Mouse (Mus musculus) embryonic facial prominence, embryonic 13.5 days (tissue): Measurements from ENCODE around the gene Mrps11. TPM values are rescaled to one million over a fixed set of nuclear protein-coding genes. Genes with fewer than 3 reads are reported as not detected.

ENCODE experiments used
- ATAC-seq: fragments of 200-750 bp; cut with Nextera tagmentation; 2 replicates; pipeline ENCODE4 v1.8.0; 2017; ENCODE audit warnings: low read depth; ENCODE audit not compliant: insufficient number of reproducible peaks, insufficient read depth, low FRiP score, low TSS enrichment
- H3K27ac ChIP-seq: fragments of 300-500 bp; sonication (generic); 2 replicates; pipeline ENCODE4 v1.5.1; 2015; ENCODE audit warnings: moderate library complexity, mild to moderate bottlenecking, inconsistent platforms
- H3K27me3 ChIP-seq: fragments of 300-500 bp; sonication (generic); 2 replicates; pipeline ENCODE4 v1.6.1; 2015; ENCODE audit warnings: mild to moderate bottlenecking, inconsistent platforms
- H3K36me3 ChIP-seq: fragments of 300-500 bp; sonication (generic); 2 replicates; pipeline ENCODE4 v1.6.1; 2015; ENCODE audit warnings: mild to moderate bottlenecking, inconsistent platforms
- H3K4me1 ChIP-seq: fragments of 300-500 bp; sonication (generic); 2 replicates; pipeline ENCODE4 v1.6.1; 2015; ENCODE audit warnings: inconsistent platforms
- H3K4me2 ChIP-seq: fragments of 300-500 bp; sonication (generic); 2 replicates; pipeline ENCODE4 v1.6.1; 2015; ENCODE audit warnings: moderate library complexity, mild to moderate bottlenecking, inconsistent platforms
- H3K4me3 ChIP-seq: fragments of 300-500 bp; sonication (generic); 2 replicates; pipeline ENCODE4 v1.5.1; 2015; ENCODE audit warnings: mild to moderate bottlenecking, inconsistent platforms
- H3K9ac ChIP-seq: fragments of 300-500 bp; sonication (generic); 2 replicates; pipeline ENCODE4 v1.6.1; 2015; ENCODE audit warnings: mild to moderate bottlenecking, inconsistent platforms
- H3K9me3 ChIP-seq: fragments of 300-500 bp; sonication (generic); 2 replicates; pipeline ENCODE4 v1.6.1; 2016; ENCODE audit warnings: inconsistent platforms
- WGBS: fragments of 180-500 bp; shearing (Covaris S2); methylation state at CpG from one replicate; pipeline ENCODE4 v1.1.7; 2015; ENCODE audit warnings: mixed read lengths; 5-methylcytosine and 5-hydroxymethylcytosine counted together
- polyA plus RNA-seq: library from polyadenylated mRNA; unstranded; fragments of >200 nt; fragmentation: Nextera tagmentation; extraction: Ambion mirVana; gene quantifications from 2 replicates; pipeline ENCODE4 v1.2.1, GENCODE M21; 2015

The Mrps11 gene
- 90.1 and 90.6 TPM in 2 replicates for polyA plus RNA-seq

DNA sequence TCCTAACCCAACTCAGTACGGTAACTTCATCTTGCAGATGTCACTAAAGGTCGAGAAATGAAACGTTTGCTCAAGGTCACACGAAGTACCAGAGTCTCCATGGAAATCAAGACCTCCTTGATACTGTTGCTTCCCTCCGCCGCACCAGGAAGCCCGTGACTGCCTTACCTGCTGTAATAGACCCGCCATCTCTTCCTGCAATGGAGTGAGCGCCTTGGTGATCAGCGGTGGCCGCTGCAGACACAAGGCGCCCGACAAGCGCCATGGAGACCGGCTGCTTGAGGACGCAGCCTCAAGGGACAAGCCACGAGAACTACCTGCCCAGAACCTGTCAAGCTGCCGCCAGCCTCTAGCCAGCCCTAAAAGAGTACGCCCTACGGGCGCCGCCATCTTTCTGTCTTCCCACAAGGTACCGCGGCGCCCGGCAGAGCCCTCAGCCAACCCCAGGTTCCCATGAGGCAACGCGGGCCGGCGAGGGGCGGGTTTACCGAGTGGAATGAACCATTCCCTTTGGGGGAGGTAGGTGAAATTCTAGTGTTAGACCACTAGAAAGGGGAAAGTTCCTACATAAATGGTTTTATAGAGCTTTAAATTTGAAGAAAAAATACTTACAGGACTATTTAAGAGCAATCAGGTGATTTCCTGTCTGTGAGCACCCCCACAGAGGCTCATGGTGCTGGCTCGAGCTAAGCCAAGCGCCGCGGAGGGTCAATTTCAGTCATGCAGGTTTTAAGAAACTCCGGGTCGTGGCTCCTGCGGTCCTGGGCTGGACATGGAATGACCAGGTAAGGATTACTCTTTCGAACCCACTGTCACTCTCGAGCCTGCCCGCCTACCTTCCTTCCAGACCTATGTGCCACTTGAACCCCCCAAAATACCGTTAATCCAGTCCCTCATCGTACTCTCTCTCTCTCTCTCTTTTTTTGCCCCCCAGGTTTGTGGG lies at the start of gene Mrps11, which contains the start of gene Mrpl46:
Gene Mrps11 (plus strand): TSS at position 481 of the 943 bp plus-strand sequence.
Gene Mrpl46 (minus strand): TSS at position 893 of the 943 bp plus-strand sequence.
- H3K4me2 ChIP-seq = peak within 1 kb of the TSS; percentile 85
- H3K9ac ChIP-seq = peak within 1 kb of the TSS; percentile 90
- no peaks in the 10 kb centered on the region for H3K27me3 ChIP-seq
- peak within 1 kb of the TSS; percentile 88 for H3K4me3 ChIP-seq
- ATAC-seq = peak; percentile 94
- peaks cover 45% of the 10 kb centered on the region for H3K36me3 ChIP-seq
- under 1% methylated on average over 44 of the region's 44 CpGs for WGBS
- H3K4me1 ChIP-seq = peaks cover 19% of the 10 kb centered on the region
- H3K27ac ChIP-seq = peak within 1 kb of the TSS; percentile 55
- no peaks in the 10 kb centered on the region for H3K9me3 ChIP-seq

DNA sequence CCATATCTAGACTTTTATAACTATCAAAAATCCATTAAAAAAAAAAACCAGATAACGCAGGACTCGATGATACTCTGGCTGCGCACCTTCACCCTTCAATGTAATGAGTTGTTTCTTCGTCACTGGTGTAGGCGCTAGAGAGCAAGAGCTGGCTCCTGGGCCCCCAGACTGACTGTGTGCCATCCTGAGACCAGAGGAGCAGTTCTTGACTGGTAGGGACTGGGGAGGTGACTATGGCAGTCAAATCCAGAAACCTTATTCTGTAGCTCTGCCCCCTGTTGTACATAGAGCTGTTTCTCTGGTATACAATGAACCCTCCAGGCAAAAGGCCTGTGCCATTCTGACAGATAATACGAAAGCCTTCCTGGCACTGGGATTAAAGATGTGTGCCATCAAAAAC lies 45.7 kb upstream of the Mrps11 start:
- Histone ChIP-seq H3K9me3 (no peaks in the 10 kb centered on the region), H3K36me3 (no peaks in the 10 kb centered on the region), H3K9ac (no peak overlapping the region), H3K27me3 (no peaks in the 10 kb centered on the region), H3K4me1 (no peaks in the 10 kb centered on the region), H3K4me2 (no peak overlapping the region), H3K4me3 (no peak overlapping the region), H3K27ac (no peak overlapping the region)
- ATAC-seq = no peak
- 90% methylated on average over 6 of the region's 6 CpGs for WGBS

DNA sequence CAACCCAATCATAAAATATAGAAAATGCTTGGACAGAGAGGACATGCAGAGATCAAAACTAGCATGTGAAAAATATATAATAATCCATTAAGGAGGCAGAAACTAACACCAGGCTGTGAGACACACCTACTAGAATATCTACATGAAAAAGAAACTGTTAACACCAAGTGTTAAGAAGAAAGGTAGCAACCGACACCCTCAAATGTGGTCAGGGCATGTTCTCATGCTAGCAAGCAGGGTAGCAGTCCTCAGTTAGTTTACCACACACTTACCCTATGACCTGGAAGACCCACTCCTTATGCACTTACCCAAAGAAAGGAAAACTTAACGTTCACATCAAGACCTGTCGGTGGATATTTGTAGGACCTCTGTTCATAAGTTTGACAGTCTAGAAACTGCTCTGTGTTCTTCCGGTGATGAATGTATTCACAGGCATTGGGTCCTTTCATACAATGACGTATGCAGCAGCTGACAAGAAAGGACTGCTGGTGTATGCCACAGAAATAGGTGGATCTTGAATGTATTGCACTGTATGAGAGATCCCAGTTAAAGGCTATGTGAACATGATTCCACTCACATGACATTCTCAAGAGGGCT lies 45.2 kb upstream of the Mrps11 start, which contains the start of gene Ntrk3:
Gene Ntrk3 (minus strand): TSS at position 399 of the 597 bp plus-strand sequence.
- H3K27me3 ChIP-seq = no peaks in the 10 kb centered on the region
- no peaks in the 10 kb centered on the region for H3K4me1 ChIP-seq
- 87% methylated on average over 5 of the region's 5 CpGs for WGBS
- no peak within 1 kb of the TSS for H3K4me3 ChIP-seq
- H3K27ac ChIP-seq = no peak within 1 kb of the TSS
- no peaks in the 10 kb centered on the region for H3K36me3 ChIP-seq
- H3K9me3 ChIP-seq = no peaks in the 10 kb centered on the region
- H3K9ac ChIP-seq = no peak within 1 kb of the TSS
- H3K4me2 ChIP-seq = no peak within 1 kb of the TSS
- ATAC-seq = no peak

DNA sequence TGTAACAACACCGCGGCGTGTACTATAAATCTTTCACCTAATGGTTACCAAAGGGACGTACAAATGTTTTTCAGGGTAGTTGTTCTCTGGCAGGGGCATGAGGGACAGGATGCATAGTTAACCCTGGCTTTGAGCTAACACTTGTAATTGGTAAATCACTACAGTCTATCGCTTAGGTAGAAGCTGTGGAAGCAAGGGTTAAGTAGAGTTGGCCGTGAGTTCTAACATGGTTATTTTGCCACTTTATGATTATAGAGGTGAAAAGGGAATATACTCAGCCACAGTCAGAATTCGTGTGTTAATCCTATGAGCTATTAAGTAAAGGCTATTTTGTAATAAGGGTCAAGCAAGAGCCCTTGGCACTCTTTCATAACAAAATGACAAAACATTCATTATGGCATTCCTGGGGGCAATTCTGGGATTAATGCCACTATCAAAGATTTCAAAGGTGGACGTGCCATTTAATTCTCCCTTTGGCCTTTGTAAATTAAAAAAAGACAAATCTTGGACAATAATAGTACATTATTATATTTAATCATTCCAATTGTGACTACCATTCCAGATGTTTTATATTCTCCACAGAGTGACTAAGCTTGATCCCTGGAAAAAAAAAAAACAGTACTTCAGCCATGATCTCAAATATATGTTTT lies 43.4 kb upstream of the Mrps11 start:
- H3K4me1 ChIP-seq = no peaks in the 10 kb centered on the region
- 78% methylated on average over 8 of the region's 8 CpGs for WGBS
- H3K9ac ChIP-seq = no peak overlapping the region
- no peaks in the 10 kb centered on the region for H3K36me3 ChIP-seq
- no peak overlapping the region for H3K4me2 ChIP-seq
- no peaks in the 10 kb centered on the region for H3K27me3 ChIP-seq
- H3K27ac ChIP-seq = no peak overlapping the region
- no peak for ATAC-seq
- no peak overlapping the region for H3K4me3 ChIP-seq
- H3K9me3 ChIP-seq = no peaks in the 10 kb centered on the region

DNA sequence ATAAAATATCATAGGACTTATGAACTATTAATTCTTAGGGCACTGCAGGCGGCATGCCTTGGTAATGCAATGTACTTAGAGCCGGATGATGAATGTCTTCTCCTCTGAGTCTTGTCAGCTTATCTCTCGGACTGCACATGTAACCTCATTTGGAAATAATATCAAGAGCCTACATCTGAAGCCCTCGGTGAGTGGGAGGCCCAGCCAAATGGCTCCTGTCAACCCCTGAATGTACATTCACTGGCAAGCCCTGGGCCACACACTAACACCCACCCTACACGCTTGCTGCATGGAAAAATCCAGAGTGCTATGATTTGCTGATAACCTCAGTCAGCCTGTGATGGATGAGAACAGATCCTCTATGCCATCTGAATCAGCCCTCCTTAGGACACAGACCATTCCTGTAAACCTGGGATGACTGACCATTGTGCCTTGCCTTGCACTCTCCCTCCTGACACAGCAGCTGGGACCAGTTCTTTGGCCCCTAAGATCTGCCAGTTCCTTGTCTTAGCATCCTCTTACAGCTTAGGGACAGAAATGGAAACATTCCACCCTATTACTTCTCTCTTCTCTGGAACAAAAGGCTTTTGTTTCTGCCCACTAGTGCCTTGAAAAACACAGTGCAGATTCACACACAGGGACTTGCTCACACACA lies 39.1 kb upstream of the Mrps11 start:
- H3K27ac ChIP-seq = no peak overlapping the region
- ATAC-seq = no peak
- no peak overlapping the region for H3K4me3 ChIP-seq
- H3K9ac ChIP-seq = no peak overlapping the region
- 76% methylated on average over 5 of the region's 5 CpGs for WGBS
- H3K27me3 ChIP-seq = no peaks in the 10 kb centered on the region
- H3K9me3 ChIP-seq = no peaks in the 10 kb centered on the region
- no peaks in the 10 kb centered on the region for H3K36me3 ChIP-seq
- H3K4me1 ChIP-seq = no peaks in the 10 kb centered on the region
- no peak overlapping the region for H3K4me2 ChIP-seq

DNA sequence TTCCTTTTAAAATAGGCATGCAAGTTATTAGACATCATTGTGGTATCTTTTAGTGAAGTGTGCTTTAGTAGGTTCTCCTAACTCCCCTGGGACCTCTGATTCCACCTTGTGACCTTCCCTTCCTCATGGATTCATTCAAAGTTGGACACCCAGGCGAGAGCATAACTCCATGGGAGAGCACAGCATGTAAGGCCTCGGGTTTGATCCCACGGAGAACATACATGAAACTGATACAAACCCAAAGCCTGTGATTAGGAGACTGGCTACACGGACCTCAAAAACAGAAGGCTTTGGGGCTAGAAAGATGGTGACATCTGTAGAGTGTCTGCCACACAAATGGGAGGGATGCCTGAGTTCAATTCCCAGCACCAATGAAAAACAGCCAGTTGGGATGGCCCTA lies 30.0 kb upstream of the Mrps11 start:
- Histone ChIP-seq H3K4me1 (no peaks in the 10 kb centered on the region), H3K27ac (no peak overlapping the region), H3K27me3 (no peaks in the 10 kb centered on the region), H3K4me3 (no peak overlapping the region), H3K9ac (no peak overlapping the region), H3K36me3 (no peaks in the 10 kb centered on the region), H3K4me2 (no peak overlapping the region), H3K9me3 (no peaks in the 10 kb centered on the region)
- ATAC-seq = no peak
- 89% methylated on average over 4 of the region's 4 CpGs for WGBS

DNA sequence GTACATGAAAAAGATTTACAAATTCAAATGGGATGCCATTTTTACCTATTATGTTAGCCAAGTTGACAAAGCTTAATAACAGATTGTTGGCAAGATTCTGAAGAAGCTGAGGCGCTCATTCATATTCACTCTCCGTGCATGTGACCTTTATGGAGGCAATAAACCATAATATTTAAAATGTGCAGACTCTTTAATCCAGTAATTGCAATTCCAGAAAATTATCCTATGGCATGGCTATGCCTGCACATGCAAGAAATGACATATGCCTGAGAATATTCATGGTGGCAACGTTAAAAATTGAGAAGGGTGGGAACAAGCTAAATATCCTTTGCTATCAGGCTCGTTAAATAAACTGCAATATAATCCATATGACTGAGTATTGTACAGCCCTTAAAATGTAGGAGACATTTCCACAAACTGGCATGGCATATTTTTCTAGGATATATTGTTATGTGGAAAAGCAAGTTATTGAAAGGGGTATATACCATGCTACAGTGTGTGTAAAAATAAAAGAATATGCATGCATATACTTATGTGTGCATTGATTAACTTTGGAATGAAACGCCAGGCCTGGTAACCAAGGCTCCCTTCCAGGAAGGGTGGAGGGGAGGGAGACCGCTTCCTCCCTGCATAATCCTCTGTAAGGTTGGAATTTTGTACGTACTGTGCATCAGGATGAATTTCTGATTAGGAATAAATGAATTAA lies 29.0 kb upstream of the Mrps11 start:
- H3K4me1 ChIP-seq = no peaks in the 10 kb centered on the region
- WGBS = 79% methylated on average over 7 of the region's 7 CpGs

DNA sequence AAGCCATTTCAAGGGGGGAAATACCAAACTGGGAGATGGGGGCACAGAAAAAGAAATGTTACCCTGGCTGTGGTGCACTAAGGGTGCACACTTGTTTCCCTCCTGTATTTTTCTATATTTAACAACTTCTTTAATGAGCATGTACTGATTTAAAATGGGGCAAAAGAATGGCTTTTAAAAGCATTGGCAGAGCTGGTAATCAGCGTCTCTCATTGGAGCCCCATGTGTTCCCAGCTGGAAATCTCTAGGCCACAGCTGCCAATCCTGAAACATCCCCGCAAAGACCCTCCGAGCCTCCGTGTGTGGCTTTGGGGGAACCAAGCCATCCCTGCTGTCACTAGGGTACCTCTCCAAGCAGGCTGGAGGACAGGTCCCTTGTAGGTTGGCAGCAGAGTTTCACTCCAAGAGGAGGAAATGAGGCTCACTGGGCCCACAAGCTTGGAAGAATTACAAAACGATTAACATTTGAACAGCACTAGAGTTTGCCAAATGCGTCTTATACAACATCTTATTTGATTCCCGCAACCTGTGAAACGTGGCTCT lies 28.4 kb upstream of the Mrps11 start:
- no peak overlapping the region for H3K4me3 ChIP-seq
- no peak overlapping the region for H3K9ac ChIP-seq
- H3K4me2 ChIP-seq = no peak overlapping the region
- ATAC-seq = no peak
- H3K9me3 ChIP-seq = no peaks in the 10 kb centered on the region
- no peaks in the 10 kb centered on the region for H3K36me3 ChIP-seq
- H3K27ac ChIP-seq = no peak overlapping the region
- no peaks in the 10 kb centered on the region for H3K4me1 ChIP-seq
- H3K27me3 ChIP-seq = no peaks in the 10 kb centered on the region
- WGBS = 61% methylated on average over 8 of the region's 8 CpGs

More for the DNA sequence above, 29.0 kb upstream of the Mrps11 start:
- ATAC-seq = no peak
- no peaks in the 10 kb centered on the region for H3K36me3 ChIP-seq
- H3K27me3 ChIP-seq = no peaks in the 10 kb centered on the region
- no peak overlapping the region for H3K4me2 ChIP-seq
- no peak overlapping the region for H3K4me3 ChIP-seq
- no peak overlapping the region for H3K27ac ChIP-seq
- no peak overlapping the region for H3K9ac ChIP-seq
- H3K9me3 ChIP-seq = no peaks in the 10 kb centered on the region

DNA sequence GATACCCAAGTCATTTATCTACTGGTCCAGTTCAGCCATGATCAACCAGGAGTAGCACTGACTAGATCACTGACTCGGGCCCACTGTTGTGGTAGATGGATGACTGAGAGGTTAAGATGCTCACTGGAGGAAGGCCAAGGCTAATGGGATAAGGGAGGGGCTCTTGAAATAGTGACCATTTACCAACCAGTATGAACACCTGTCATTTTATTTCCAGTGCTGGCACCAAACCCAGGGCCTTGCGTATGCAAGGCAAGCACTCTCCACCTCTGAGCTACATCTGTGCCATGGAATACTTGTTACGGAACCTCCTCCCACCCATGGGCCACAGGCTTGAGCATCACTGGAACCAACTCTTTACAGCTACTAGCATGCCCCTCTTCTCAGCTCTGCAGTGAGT lies 19.1 kb upstream of the Mrps11 start:
- no peak overlapping the region for H3K4me2 ChIP-seq
- no peak overlapping the region for H3K27ac ChIP-seq
- H3K9me3 ChIP-seq = no peaks in the 10 kb centered on the region
- no peaks in the 10 kb centered on the region for H3K36me3 ChIP-seq
- 87% methylated on average over 3 of the region's 3 CpGs for WGBS
- ATAC-seq = no peak
- H3K27me3 ChIP-seq = peaks cover 10% of the 10 kb centered on the region; the same call in 1 of the 2 replicates
- no peak overlapping the region for H3K4me3 ChIP-seq
- H3K9ac ChIP-seq = no peak overlapping the region
- no peaks in the 10 kb centered on the region; the same call in 1 of the 2 replicates for H3K4me1 ChIP-seq

DNA sequence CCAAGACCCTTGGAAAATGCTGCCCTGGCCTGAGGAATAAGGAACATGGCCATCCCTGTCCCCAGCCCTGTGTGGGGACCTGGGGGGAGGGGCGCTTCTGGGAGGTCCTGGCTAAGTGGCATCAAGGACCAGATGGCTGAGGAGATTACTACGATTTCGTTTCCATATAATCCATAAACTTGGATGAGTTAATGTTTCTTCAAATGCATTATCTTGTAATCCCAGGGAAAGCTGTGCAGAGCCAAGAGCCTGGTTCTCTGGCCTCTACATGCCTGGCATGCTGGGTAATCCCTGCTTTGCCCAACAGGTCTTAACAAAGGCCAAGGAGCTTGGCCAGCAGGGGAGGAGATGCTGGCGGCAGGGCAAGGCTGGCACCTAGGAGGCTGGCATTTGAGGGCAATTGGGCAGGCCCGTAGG lies 17.7 kb upstream of the Mrps11 start:
- no peak overlapping the region for H3K27ac ChIP-seq
- no peak for ATAC-seq
- no peak overlapping the region for H3K9ac ChIP-seq
- no peaks in the 10 kb centered on the region for H3K36me3 ChIP-seq
- no peaks in the 10 kb centered on the region for H3K9me3 ChIP-seq
- H3K27me3 ChIP-seq = peaks cover 10% of the 10 kb centered on the region; the same call in 1 of the 2 replicates
- WGBS = 64% methylated on average over 5 of the region's 5 CpGs
- no peak overlapping the region for H3K4me3 ChIP-seq
- H3K4me1 ChIP-seq = no peaks in the 10 kb centered on the region; the same call in 1 of the 2 replicates
- H3K4me2 ChIP-seq = no peak overlapping the region
